Mouse (Mus musculus): ENCODE results near the gene Gtf2i.

Gene Gtf2i

GRCm38 (mm10) chr5:134275021-134275420 lies 39.5 kb downstream of the Gtf2i start:
- DNase-seq: no peak

GRCm38 (mm10) chr5:134273761-134274160 lies 40.8 kb downstream of the Gtf2i start:
- no peak for DNase-seq

- no peak for DNase-seq
These were observed 41.8 kb downstream of the Gtf2i start for GRCm38 (mm10) chr5:134272761-134273160.

- DNase-seq: no peak
These were observed 43.1 kb downstream of the Gtf2i start for GRCm38 (mm10) chr5:134271421-134271820.

- no peak for DNase-seq
These were observed 44.0 kb downstream of the Gtf2i start for GRCm38 (mm10) chr5:134270566-134270965.

GRCm38 (mm10) chr5:134269751-134270150 lies 44.8 kb downstream of the Gtf2i start:
- DNase-seq: no peak

GRCm38 (mm10) chr5:134268751-134269150 lies 45.8 kb downstream of the Gtf2i start:
- DNase-seq: no peak

- DNase-seq: no peak
These were observed 48.2 kb downstream of the Gtf2i start for GRCm38 (mm10) chr5:134266404-134266803.

- DNase-seq: no peak
These were observed 48.7 kb downstream of the Gtf2i start for GRCm38 (mm10) chr5:134265890-134266289.

GRCm38 (mm10) chr5:134260001-134260636 lies 54.4 kb downstream of the Gtf2i start:
- peak in 1 of 2 experiments; percentile 26 for DNase-seq

- DNase-seq: no peak
These were observed 55.6 kb downstream of the Gtf2i start for GRCm38 (mm10) chr5:134258934-134259333.

- no peak for DNase-seq
These were observed 56.2 kb downstream of the Gtf2i start for GRCm38 (mm10) chr5:134258395-134258794.

- no peak for DNase-seq
These were observed 57.1 kb downstream of the Gtf2i start for GRCm38 (mm10) chr5:134257349-134258031.

GRCm38 (mm10) chr5:134255294-134255693 lies 59.3 kb downstream of the Gtf2i start:
- no peak for DNase-seq

- no peak for DNase-seq
These were observed 60.8 kb downstream of the Gtf2i start for GRCm38 (mm10) chr5:134253806-134254205.

- DNase-seq: no peak
These were observed 63.5 kb downstream of the Gtf2i start for GRCm38 (mm10) chr5:134251083-134251482.

- DNase-seq: no peak
These were observed 64.0 kb downstream of the Gtf2i start for GRCm38 (mm10) chr5:134250601-134251000.

- DNase-seq: no peak
These were observed 65.3 kb downstream of the Gtf2i start for GRCm38 (mm10) chr5:134249245-134249649.

- DNase-seq: no peak
These were observed 65.8 kb downstream of the Gtf2i start for GRCm38 (mm10) chr5:134248608-134249244.

GRCm38 (mm10) chr5:134246146-134246545 lies 68.4 kb downstream of the Gtf2i start:
- DNase-seq: no peak

GRCm38 (mm10) chr5:134244890-134245289 lies 69.7 kb downstream of the Gtf2i start:
- DNase-seq: no peak

- no peak for DNase-seq
These were observed 70.7 kb downstream of the Gtf2i start for GRCm38 (mm10) chr5:134243661-134244436.

- no peak for DNase-seq
These were observed 72.7 kb downstream of the Gtf2i start for GRCm38 (mm10) chr5:134241831-134242230.
